Mouse (Mus musculus): ENCODE data around the gene Unc5c. TPM values are rescaled to one million over a fixed set of nuclear protein-coding genes. Genes with fewer than 3 reads are reported as not detected.

The Unc5c gene
- total and polyA plus RNA-seq, 2 experiments from 2014 or later: 0.29 to 2.4 TPM

DNA sequence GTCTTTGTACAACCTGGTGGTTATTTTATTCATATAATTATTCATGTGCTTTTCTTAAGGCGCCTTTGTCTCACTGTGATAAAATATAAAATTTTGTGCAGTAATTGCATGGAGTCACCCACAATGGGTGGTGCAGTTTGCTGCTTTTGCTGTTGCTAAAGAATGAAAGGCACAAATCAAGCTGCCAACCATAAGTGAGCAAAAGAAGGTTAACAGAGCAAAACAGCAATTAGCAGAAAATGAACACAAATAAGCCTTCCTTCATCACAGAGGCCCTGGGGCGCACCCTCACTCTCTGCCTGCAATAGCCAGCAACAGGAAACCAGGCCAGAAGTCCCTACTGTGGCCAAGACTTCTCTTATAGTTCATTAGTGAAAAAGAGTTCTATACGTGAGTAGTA lies 185.6 kb downstream of the Unc5c start:
- H3K27ac ChIP-seq (ENCODE audit: low read depth): no peak overlapping the region
- no peaks in the 10 kb centered on the region for H3K36me3 ChIP-seq (replicated peaks; ENCODE audit: control insufficient read depth, insufficient read depth, low read length)
- DNase-seq (ENCODE audit: low spot score) (no peak), ATAC-seq (ENCODE audit: insufficient read depth, low read depth) (no peak)
- H3K4me1 ChIP-seq (ENCODE audit: control insufficient read depth, insufficient read depth): no peaks in the 10 kb centered on the region
- H3K4me2 ChIP-seq (ENCODE audit: low read depth, low read length): no peak overlapping the region
- WGBS: 80% methylated on average over 3 of the region's 3 CpGs
- H3K9me3 ChIP-seq (replicated peaks; ENCODE audit: control insufficient read depth, low read length): no peaks in the 10 kb centered on the region
- H3K9ac ChIP-seq (replicated peaks; ENCODE audit: low read depth, low read length): no peak overlapping the region
- TF ChIP-seq EP300 (IDR thresholded peaks at IDR 0.05; ENCODE audit: low read depth) (no peak), CTCF (IDR thresholded peaks at IDR 0.05; ENCODE audit: low read depth) (no peak)
- no peak overlapping the region for H3K4me3 ChIP-seq (ENCODE audit: low read depth, low read length)
- H3K27me3 ChIP-seq (ENCODE audit: control insufficient read depth, insufficient read depth, low read length): no peaks in the 10 kb centered on the region

DNA sequence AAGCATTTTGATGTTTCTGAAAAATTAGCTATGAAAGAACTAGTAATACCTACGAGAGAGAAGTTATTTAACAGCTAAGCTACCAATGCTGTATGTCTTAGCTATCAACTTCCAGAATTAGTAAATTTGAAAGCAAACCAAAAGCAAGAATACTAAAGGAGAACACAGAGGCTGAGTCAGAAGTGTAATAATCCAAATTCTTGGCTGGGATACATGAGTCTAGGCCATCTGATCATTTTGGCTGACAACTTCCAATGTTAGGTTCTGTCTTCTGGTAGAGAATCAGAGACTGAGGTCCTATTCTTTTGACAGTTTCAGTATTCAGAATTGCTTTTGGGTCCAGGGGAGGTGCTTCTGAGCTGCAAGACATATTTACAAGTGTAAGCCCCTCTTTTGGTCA lies 188.9 kb downstream of the Unc5c start:
- Histone ChIP-seq H3K4me2 (ENCODE audit: low read depth, low read length) (no peak overlapping the region), H3K9ac (replicated peaks; ENCODE audit: low read depth, low read length) (no peak overlapping the region), H3K4me3 (ENCODE audit: low read depth, low read length) (no peak overlapping the region), H3K4me1 (ENCODE audit: control insufficient read depth, insufficient read depth) (no peaks in the 10 kb centered on the region), H3K27me3 (ENCODE audit: control insufficient read depth, insufficient read depth, low read length) (no peaks in the 10 kb centered on the region), H3K36me3 (replicated peaks; ENCODE audit: control insufficient read depth, insufficient read depth, low read length) (no peaks in the 10 kb centered on the region), H3K9me3 (replicated peaks; ENCODE audit: control insufficient read depth, low read length) (no peaks in the 10 kb centered on the region), H3K27ac (ENCODE audit: low read depth) (no peak overlapping the region)
- DNase-seq (ENCODE audit: low spot score) (no peak), ATAC-seq (ENCODE audit: insufficient read depth, low read depth) (no peak)
- 71% methylated on average over 1 of the region's 1 CpGs for WGBS
- no peak for TF ChIP-seq EP300 (IDR thresholded peaks at IDR 0.05; ENCODE audit: low read depth)
- no peak for TF ChIP-seq CTCF (IDR thresholded peaks at IDR 0.05; ENCODE audit: low read depth)

DNA sequence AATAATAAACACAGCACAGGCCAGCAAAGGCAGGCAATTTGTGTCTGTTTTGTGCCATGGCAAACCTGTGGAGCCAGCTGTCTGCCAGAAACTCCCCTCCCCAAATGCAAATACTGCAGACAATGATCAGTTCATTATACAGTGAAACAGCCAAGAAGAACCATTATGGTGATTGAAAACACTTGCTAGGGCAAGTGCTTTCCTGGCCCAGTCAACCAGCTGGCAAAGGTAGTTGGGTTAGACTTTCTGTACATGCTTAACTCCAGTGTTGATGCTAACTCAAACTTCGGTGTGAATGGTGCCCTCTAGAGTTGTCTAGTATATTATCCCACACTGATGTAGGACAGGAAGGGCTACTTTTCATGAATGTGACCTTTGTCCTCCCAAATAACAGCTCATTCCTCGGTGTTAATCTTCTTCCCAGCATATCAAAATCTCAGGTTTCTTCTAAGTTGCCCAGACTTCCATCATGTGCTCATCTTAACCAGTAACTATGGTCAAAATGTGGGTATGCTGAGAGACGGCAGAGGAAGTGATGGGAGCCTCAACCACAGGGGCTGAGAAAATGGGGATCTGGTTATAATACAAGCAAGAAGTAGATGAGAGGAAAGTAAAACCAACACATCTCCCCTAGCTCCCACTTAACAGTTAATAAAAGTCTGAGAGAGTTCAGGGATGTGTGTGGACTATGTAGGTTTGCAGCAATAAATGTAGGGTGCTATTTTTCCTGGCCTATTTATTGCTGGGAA lies 194.2 kb downstream of the Unc5c start:
- no peaks in the 10 kb centered on the region for H3K9me3 ChIP-seq (replicated peaks; ENCODE audit: control insufficient read depth, low read length)
- H3K4me3 ChIP-seq (ENCODE audit: low read depth, low read length): no peak overlapping the region
- 65% methylated on average over 3 of the region's 3 CpGs for WGBS
- TF ChIP-seq CTCF (IDR thresholded peaks at IDR 0.05; ENCODE audit: low read depth): no peak
- no peak for TF ChIP-seq EP300 (IDR thresholded peaks at IDR 0.05; ENCODE audit: low read depth)
- DNase-seq (ENCODE audit: low spot score) (no peak), ATAC-seq (ENCODE audit: insufficient read depth, low read depth) (no peak)
- no peaks in the 10 kb centered on the region for H3K36me3 ChIP-seq (replicated peaks; ENCODE audit: control insufficient read depth, insufficient read depth, low read length)
- H3K27ac ChIP-seq (ENCODE audit: low read depth): no peak overlapping the region
- no peak overlapping the region for H3K4me2 ChIP-seq (ENCODE audit: low read depth, low read length)
- H3K4me1 ChIP-seq (ENCODE audit: control insufficient read depth, insufficient read depth): no peaks in the 10 kb centered on the region
- no peak overlapping the region for H3K9ac ChIP-seq (replicated peaks; ENCODE audit: low read depth, low read length)
- H3K27me3 ChIP-seq (ENCODE audit: control insufficient read depth, insufficient read depth, low read length): no peaks in the 10 kb centered on the region

DNA sequence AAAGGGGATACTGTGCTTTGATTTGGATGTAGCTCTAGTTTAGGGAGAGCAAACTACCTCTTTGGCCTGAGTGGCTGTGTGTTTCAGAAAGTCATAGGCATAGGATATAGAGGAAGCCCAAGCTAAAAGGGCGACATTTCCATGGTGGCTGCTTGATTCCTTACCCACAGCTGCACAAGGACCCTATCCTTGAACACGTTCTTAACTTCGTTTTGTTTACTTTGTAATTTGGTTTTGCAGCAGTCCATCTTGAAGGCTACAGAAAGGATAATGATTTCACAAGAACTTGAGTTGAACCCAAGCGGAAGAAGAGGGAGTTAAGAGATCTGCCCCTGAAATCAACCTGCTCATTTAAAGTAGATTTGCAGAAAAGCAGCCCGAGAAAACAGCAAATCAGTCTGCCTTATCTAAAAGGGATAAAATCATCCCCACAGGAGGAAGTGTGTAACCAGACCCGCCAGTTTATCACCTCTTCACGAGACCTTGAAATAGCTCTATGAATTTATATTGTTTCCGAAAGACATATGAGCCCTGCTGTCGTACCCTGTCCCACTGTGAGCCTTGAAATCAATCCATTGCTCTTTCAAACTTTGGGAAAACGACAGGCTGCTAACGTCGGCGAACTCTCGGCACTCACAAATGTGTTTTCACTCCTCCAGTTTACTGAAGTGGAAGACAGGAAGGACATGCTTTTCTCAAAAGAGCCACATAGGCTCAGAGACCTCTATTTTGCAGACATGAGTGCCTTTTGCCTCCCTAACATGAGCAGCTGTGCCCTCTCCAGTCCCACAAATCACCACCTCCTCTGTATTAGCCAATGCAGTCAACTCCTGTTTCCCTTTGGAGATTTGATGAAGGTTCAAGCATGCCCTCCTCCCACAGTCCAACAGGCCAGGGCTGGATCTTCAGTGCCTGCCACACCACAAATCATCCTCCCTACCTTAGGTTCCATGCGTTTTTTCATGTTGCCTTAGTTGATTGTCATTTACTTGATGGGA lies 195.3 kb downstream of the Unc5c start:
- H3K9ac ChIP-seq (replicated peaks; ENCODE audit: low read depth, low read length): no peak overlapping the region
- H3K4me2 ChIP-seq (ENCODE audit: low read depth, low read length): 0 out of 2 replicates have a peak overlapping the region, but pooled peaks have one; percentile 4
- no peaks in the 10 kb centered on the region for H3K4me1 ChIP-seq (ENCODE audit: control insufficient read depth, insufficient read depth)
- no peak for DNase-seq (ENCODE audit: low spot score)
- H3K27ac ChIP-seq (ENCODE audit: low read depth): no peak overlapping the region
- H3K4me3 ChIP-seq (ENCODE audit: low read depth, low read length): no peak overlapping the region
- ATAC-seq (ENCODE audit: insufficient read depth, low read depth): no peak
- TF ChIP-seq CTCF (IDR thresholded peaks at IDR 0.05; ENCODE audit: low read depth) (no peak), EP300 (IDR thresholded peaks at IDR 0.05; ENCODE audit: low read depth) (no peak)
- 46% methylated on average over 15 of the region's 15 CpGs for WGBS
- no peaks in the 10 kb centered on the region for H3K9me3 ChIP-seq (replicated peaks; ENCODE audit: control insufficient read depth, low read length)
- H3K27me3 ChIP-seq (ENCODE audit: control insufficient read depth, insufficient read depth, low read length): no peaks in the 10 kb centered on the region
- H3K36me3 ChIP-seq (replicated peaks; ENCODE audit: control insufficient read depth, insufficient read depth, low read length): no peaks in the 10 kb centered on the region

DNA sequence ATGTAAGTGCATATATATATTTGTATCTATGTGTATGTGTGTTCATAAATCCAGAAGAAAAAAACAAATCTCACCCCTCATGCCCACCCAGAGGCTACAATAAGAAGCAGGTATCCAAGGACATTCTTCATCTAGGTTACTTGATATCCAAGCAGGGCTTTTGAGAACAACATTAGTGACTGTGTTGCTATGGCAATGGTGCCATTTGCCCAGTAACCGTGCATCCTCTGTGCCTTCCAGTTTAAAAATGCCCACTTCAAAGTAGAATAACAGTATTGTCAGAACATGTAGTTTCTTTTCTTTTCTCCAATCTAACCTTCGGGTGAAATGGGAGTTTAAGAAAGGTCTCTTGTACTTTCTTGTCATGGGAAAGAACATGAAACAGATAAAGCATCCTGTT lies 224.1 kb downstream of the Unc5c start:
- Histone ChIP-seq H3K27me3 (ENCODE audit: control insufficient read depth, insufficient read depth, low read length) (no peaks in the 10 kb centered on the region), H3K9ac (replicated peaks; ENCODE audit: low read depth, low read length) (no peak overlapping the region), H3K36me3 (replicated peaks; ENCODE audit: control insufficient read depth, insufficient read depth, low read length) (no peaks in the 10 kb centered on the region), H3K9me3 (replicated peaks; ENCODE audit: control insufficient read depth, low read length) (no peaks in the 10 kb centered on the region), H3K4me2 (ENCODE audit: low read depth, low read length) (no peak overlapping the region), H3K4me3 (ENCODE audit: low read depth, low read length) (no peak overlapping the region), H3K4me1 (ENCODE audit: control insufficient read depth, insufficient read depth) (no peaks in the 10 kb centered on the region), H3K27ac (ENCODE audit: low read depth) (no peak overlapping the region)
- no peak for TF ChIP-seq EP300 (IDR thresholded peaks at IDR 0.05; ENCODE audit: low read depth)
- TF ChIP-seq CTCF (IDR thresholded peaks at IDR 0.05; ENCODE audit: low read depth): no peak
- no peak for DNase-seq (ENCODE audit: low spot score)
- no peak for ATAC-seq (ENCODE audit: insufficient read depth, low read depth)
- WGBS: 57% methylated on average over 2 of the region's 2 CpGs
